Mouse (Mus musculus): ENCODE data around the gene Nob1. TPM values are rescaled to one million over a fixed set of nuclear protein-coding genes. Genes with fewer than 3 reads are reported as not detected.

Gene Nob1
- polyA plus RNA-seq, 1 experiment from 2014 or later = 84.8 TPM

DNA sequence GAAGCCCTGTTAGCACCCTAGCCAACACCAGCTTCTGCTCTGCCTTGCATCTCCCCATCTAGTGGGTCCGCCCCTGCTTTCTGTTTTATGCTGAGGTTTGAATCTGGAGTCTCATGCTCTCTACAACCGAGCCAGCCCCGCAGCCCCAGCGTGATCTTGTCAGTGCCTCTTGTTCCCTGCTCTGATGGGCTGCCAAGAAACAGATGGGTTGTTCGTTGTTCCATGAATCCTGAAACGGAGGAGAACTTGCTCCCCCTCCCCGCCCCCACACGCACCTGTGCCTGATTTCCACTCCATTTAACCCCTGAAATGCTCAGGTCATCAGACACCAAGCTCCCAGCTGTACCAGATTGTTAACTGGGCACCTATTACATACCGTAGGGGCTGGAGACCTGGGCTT, 25.4 kb downstream of the Nob1 start:
- H3K36me3 ChIP-seq = no peaks in the 10 kb centered on the region
- H3K9ac ChIP-seq = no peak overlapping the region
- H3K27ac ChIP-seq = no peak overlapping the region
- ATAC-seq (ENCODE audit: insufficient number of reproducible peaks, low FRiP score, low TSS enrichment, low read depth) = no peak
- no peaks in the 10 kb centered on the region for H3K9me3 ChIP-seq
- H3K27me3 ChIP-seq = no peaks in the 10 kb centered on the region
- peaks cover 56% of the 10 kb centered on the region for H3K4me1 ChIP-seq
- no peak overlapping the region for H3K4me2 ChIP-seq
- H3K4me3 ChIP-seq = no peak overlapping the region
- 14% methylated on average over 9 of the region's 9 CpGs for WGBS

DNA sequence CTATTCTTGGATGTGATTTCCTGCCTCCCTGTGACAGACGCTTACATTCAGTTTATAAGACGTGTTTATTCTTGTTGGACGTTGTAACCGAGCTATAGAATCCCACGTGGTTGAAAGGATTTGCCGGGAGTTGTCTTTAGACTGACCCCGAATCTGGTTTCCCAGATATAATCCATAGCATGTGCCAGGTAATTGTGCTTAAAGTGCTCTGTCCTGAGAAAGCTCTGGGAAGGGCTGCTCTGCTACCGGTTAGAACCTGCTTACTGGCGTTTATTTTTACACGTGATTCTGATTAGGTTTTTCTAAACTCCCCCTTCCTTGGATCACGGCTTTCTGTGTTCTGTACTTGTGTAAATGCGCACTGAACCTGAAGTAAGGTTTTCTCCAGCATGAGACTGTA, 27.2 kb downstream of the Nob1 start:
- no peak for ATAC-seq (ENCODE audit: insufficient number of reproducible peaks, low FRiP score, low TSS enrichment, low read depth)
- H3K4me1 ChIP-seq = peaks cover 46% of the 10 kb centered on the region
- no peak overlapping the region for H3K4me2 ChIP-seq
- H3K9ac ChIP-seq = no peak overlapping the region
- H3K9me3 ChIP-seq = no peaks in the 10 kb centered on the region
- H3K4me3 ChIP-seq = no peak overlapping the region
- 0 out of 2 replicates have a peak overlapping the region, but pooled peaks have one; percentile 38 for H3K27ac ChIP-seq
- H3K36me3 ChIP-seq = no peaks in the 10 kb centered on the region
- 12% methylated on average over 12 of the region's 12 CpGs for WGBS
- H3K27me3 ChIP-seq = no peaks in the 10 kb centered on the region

DNA sequence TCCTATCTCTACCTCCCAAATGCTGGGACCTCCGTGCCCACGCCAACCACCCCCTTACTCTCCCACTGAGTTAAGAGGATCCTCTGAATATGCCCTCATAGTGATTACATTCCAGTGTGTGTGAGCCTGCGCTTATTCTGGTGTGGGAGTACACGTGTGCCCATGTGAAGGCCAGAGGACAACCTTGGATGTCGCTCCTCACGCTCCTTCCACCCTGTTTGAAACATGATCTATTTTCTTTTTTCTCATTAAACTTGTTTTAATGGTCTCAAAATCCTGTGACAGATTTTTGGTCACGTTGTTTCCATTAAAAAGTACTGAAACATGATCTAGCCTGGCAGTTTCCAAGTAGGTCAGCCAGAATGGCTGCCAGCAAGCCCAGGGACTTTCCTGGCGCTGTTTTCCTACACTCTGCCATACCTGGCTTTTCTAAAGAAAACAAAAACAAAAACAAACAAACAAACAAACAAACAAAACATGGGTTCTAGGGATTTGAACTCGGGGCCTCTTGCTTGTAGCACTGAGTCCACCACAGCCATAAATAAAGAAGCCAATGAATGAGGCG, 28.7 kb downstream of the Nob1 start:
- WGBS = 46% methylated on average over 10 of the region's 10 CpGs
- Histone ChIP-seq H3K4me1 (peaks cover 31% of the 10 kb centered on the region), H3K4me2 (no peak overlapping the region), H3K9ac (no peak overlapping the region), H3K27ac (no peak overlapping the region), H3K4me3 (no peak overlapping the region), H3K27me3 (no peaks in the 10 kb centered on the region), H3K36me3 (no peaks in the 10 kb centered on the region), H3K9me3 (no peaks in the 10 kb centered on the region)
- ATAC-seq (ENCODE audit: insufficient number of reproducible peaks, low FRiP score, low TSS enrichment, low read depth) = 0 out of 2 replicates have a peak, but pooled peaks have one; percentile 24

DNA sequence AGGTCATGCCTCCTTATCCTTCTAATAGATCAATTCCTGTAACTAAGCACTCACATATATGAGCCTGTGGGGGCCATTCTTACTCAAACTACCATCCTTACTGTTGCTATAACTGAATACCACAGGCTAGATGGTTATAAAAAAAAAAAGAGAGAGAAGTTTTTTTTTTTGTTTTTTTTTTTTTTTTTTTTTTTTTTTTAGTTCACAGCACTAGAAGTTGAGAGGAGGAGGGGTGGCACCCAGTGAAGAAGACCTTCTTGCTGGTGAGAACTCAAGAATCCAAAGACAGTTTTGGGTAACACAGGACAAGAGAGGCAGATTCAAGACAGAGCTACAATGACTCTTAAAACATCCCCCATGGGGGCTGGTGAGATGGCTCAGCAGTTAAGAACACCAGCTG, 29.5 kb downstream of the Nob1 start:
- Histone ChIP-seq H3K9me3 (no peaks in the 10 kb centered on the region), H3K9ac (no peak overlapping the region), H3K4me1 (peaks cover 27% of the 10 kb centered on the region), H3K27me3 (no peaks in the 10 kb centered on the region), H3K27ac (no peak overlapping the region), H3K36me3 (no peaks in the 10 kb centered on the region), H3K4me3 (no peak overlapping the region), H3K4me2 (no peak overlapping the region)
- ATAC-seq (ENCODE audit: insufficient number of reproducible peaks, low FRiP score, low TSS enrichment, low read depth) = no peak

DNA sequence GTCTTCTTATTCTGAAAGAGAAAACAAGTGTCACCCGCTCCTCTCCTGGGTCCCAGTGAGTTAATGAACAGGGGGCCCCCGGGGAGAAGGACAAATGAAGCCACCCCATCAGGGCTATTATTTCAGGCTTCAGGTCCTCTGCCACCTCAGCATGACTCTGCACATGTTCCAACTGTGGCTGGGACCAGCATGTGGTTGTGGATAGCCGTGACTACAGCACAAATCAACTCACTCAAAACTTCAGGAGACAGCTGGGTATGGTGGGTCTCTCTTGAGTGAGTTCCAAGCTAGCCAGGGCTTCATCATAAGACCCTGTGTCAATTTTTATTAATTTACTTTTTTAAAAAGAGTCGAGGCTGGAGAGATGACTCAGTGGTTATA, 33.7 kb downstream of the Nob1 start:
- Histone ChIP-seq H3K9me3 (no peaks in the 10 kb centered on the region), H3K9ac (no peak overlapping the region), H3K27me3 (no peaks in the 10 kb centered on the region), H3K36me3 (no peaks in the 10 kb centered on the region), H3K4me1 (peaks cover 28% of the 10 kb centered on the region), H3K4me3 (no peak overlapping the region), H3K27ac (no peak overlapping the region), H3K4me2 (no peak overlapping the region)
- 71% methylated on average over 4 of the region's 4 CpGs for WGBS
- ATAC-seq (ENCODE audit: insufficient number of reproducible peaks, low FRiP score, low TSS enrichment, low read depth) = no peak

DNA sequence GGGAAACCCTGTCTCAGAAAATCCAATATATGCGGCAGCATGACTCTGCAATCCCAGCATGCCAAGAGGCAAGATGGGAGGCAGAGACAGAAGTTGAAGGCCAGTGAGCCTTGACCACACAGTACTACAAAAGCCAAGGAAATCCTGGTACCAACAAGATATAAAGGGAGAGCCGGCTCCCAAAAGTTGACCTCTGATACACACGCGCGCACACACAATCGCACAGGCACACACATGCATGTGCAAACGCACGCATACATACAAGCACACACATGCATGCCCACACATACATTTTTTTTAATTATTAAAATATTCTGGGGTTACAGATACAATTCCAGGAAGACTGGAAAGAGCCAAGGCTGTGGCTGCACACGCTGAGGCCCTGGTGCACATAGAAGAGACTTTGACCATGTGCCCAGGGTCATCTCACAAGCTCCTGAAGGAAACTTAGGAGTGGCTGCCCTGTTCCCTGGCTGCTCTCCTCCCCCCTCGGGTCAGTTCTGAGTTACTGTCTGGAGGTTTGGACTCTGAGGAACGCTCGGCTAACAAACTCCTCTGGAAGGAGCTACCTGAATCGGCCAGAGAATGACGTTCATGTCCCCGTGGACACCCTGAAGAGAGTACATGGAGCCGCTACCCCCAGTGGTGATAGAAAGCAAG, 34.2 kb downstream of the Nob1 start:
- Histone ChIP-seq H3K27me3 (no peaks in the 10 kb centered on the region), H3K27ac (no peak overlapping the region), H3K4me3 (no peak overlapping the region), H3K36me3 (no peaks in the 10 kb centered on the region), H3K9me3 (no peaks in the 10 kb centered on the region), H3K4me2 (no peak overlapping the region), H3K9ac (no peak overlapping the region), H3K4me1 (peaks cover 25% of the 10 kb centered on the region)
- ATAC-seq (ENCODE audit: insufficient number of reproducible peaks, low FRiP score, low TSS enrichment, low read depth) = no peak
- WGBS = 89% methylated on average over 16 of the region's 16 CpGs

DNA sequence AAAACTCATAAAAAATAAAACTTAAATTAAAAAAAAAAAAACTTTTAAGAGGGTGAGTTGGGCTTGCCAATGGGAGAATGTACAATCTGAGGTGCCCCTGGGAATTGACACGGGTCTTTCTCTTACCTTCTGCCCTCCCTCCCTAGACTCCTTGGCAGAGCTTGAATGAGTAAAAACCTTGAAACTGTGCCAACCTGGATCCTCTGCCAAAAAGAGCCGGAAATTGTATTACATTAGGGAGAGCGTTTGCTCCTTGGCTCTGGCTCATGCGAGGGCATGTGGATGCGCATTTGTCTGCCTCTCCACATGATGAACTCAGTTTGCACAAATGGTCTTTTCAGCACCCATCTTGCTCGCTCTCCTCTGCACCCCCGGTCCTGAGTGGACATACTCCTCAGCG, 35.3 kb downstream of the Nob1 start:
- H3K4me1 ChIP-seq = peaks cover 25% of the 10 kb centered on the region
- H3K36me3 ChIP-seq = no peaks in the 10 kb centered on the region
- no peak overlapping the region for H3K9ac ChIP-seq
- H3K27me3 ChIP-seq = no peaks in the 10 kb centered on the region
- H3K4me2 ChIP-seq = no peak overlapping the region
- no peak overlapping the region for H3K4me3 ChIP-seq
- no peaks in the 10 kb centered on the region for H3K9me3 ChIP-seq
- no peak for ATAC-seq (ENCODE audit: insufficient number of reproducible peaks, low FRiP score, low TSS enrichment, low read depth)
- 37% methylated on average over 8 of the region's 8 CpGs for WGBS
- H3K27ac ChIP-seq = 0 out of 2 replicates have a peak overlapping the region, but pooled peaks have one; percentile 38

DNA sequence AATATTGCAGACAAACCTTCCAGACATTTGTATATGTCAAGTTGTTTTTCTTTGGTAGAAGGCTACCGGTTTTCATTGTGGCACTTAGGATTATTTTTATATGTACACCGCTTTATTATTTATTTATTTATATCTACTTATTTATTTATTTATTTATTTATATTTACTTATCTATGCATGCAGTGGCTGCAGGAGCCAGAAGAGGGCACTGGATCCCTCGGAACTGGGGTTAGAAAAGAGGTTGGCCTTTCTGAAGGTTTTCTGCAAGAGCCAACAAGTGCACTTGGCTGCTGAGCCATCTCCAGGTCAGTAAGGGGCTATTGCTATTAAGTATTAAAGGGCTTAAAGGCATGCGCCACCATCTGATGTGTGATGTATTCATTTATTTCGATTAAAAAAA, 37.0 kb downstream of the Nob1 start:
- no peaks in the 10 kb centered on the region for H3K36me3 ChIP-seq
- no peak overlapping the region for H3K9ac ChIP-seq
- no peaks in the 10 kb centered on the region for H3K9me3 ChIP-seq
- no peak for ATAC-seq (ENCODE audit: insufficient number of reproducible peaks, low FRiP score, low TSS enrichment, low read depth)
- peak overlapping the region; percentile 61; the same call in 1 of the 2 replicates for H3K27ac ChIP-seq
- no peaks in the 10 kb centered on the region for H3K27me3 ChIP-seq
- H3K4me3 ChIP-seq = no peak overlapping the region
- no peak overlapping the region for H3K4me2 ChIP-seq
- H3K4me1 ChIP-seq = peaks cover 25% of the 10 kb centered on the region
- WGBS = 51% methylated on average over 5 of the region's 5 CpGs

DNA sequence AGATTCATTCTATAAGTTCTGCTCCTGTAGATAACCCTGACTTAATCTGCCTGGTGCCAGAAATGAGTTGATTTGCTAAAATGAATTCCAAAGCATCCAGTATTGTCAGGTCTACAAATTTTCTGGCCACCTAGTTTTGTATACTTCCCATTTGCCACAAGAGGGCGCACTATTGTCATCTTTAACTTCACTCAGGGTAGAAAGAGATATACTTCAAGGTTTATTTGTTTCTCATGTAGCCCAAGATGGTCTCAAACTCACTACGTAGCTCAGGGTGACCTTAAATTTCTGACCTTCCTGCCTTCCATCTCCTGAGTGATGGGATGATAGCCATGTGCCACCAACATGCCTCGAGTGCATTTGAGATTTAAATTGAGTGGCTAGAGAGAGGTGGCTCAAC, 38.2 kb downstream of the Nob1 start:
- Histone ChIP-seq H3K4me1 (peaks cover 25% of the 10 kb centered on the region), H3K27me3 (no peaks in the 10 kb centered on the region), H3K9ac (no peak overlapping the region), H3K9me3 (no peaks in the 10 kb centered on the region), H3K27ac (no peak overlapping the region), H3K4me2 (no peak overlapping the region), H3K4me3 (no peak overlapping the region), H3K36me3 (no peaks in the 10 kb centered on the region)
- ATAC-seq (ENCODE audit: insufficient number of reproducible peaks, low FRiP score, low TSS enrichment, low read depth) = no peak
- 29% methylated on average over 3 of the region's 3 CpGs for WGBS

DNA sequence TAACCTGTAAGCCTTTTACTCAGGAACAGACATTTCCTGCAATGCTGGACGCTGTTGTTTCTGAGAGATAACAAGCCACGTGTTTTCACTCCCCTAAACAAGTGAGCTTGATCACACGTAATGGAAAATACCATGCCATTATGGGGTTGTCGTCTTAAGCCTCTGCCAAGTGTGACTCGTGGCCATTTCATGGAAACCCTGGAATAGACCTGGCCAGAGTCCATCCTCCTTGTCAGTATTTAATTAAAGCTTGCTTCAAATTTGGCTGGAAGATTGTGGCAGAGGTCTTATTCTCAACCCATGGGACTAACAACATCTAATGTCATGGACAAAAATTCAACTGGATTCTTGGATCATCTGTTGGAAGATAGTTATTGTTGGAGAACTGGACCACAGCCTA, 38.7 kb downstream of the Nob1 start:
- ATAC-seq (ENCODE audit: insufficient number of reproducible peaks, low FRiP score, low TSS enrichment, low read depth) = no peak
- Histone ChIP-seq H3K27me3 (no peaks in the 10 kb centered on the region), H3K9ac (no peak overlapping the region), H3K4me1 (peaks cover 25% of the 10 kb centered on the region), H3K4me2 (no peak overlapping the region), H3K27ac (no peak overlapping the region), H3K9me3 (no peaks in the 10 kb centered on the region), H3K4me3 (no peak overlapping the region), H3K36me3 (0 out of 2 replicates have a peak, but pooled peaks cover under 1% of the 10 kb centered on the region)
- 32% methylated on average over 5 of the region's 5 CpGs for WGBS

DNA sequence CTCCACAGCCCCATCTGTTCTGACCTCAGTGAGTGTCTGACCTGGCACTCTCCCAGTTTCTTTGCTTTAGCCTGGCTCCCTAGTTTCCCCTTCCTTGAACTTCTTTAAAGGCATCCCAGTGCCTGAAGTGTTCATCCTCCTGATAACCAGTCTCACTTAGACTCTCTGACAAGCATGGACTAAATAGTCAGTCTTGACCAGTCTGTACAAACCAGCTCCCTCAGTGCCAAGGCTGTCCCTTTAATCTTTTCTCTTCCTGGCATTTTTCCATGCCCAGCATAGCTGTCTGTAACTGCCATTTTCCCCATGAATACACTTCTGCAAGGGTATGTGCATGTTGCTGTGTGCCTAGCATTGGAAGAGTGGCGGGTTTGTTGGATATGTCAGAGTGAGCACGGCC, 39.8 kb downstream of the Nob1 start:
- H3K4me2 ChIP-seq = no peak overlapping the region
- H3K9me3 ChIP-seq = no peaks in the 10 kb centered on the region
- no peaks in the 10 kb centered on the region for H3K27me3 ChIP-seq
- peaks cover 12% of the 10 kb centered on the region for H3K36me3 ChIP-seq
- H3K4me1 ChIP-seq = peaks cover 25% of the 10 kb centered on the region
- no peak overlapping the region for H3K4me3 ChIP-seq
- no peak overlapping the region for H3K9ac ChIP-seq
- WGBS = 82% methylated on average over 2 of the region's 2 CpGs
- H3K27ac ChIP-seq = no peak overlapping the region
- no peak for ATAC-seq (ENCODE audit: insufficient number of reproducible peaks, low FRiP score, low TSS enrichment, low read depth)

DNA sequence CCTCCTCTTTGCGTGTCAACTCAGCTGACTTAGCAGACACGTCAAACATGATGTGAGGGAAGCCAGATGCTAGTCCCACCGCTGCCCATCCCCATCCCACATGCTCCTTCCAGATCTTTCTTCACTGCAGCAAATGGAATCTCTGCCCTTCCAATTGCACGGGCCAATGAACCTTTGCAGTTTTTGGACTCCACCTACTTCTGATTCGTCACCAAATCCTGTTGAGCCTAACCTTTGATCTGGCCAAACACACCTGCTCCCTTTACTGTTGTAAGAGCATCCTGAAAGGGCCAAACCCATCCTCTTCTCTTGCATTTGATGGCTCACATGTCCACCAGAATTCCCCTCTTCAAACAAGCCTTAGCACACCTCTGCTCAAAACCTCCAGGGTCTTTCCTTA, 40.2 kb downstream of the Nob1 start:
- H3K9ac ChIP-seq = no peak overlapping the region
- no peak overlapping the region for H3K4me2 ChIP-seq
- peaks cover 14% of the 10 kb centered on the region for H3K36me3 ChIP-seq
- peaks cover 21% of the 10 kb centered on the region for H3K4me1 ChIP-seq
- no peak overlapping the region for H3K4me3 ChIP-seq
- ATAC-seq (ENCODE audit: insufficient number of reproducible peaks, low FRiP score, low TSS enrichment, low read depth) = no peak
- no peaks in the 10 kb centered on the region for H3K9me3 ChIP-seq
- 49% methylated on average over 5 of the region's 5 CpGs for WGBS
- no peaks in the 10 kb centered on the region for H3K27me3 ChIP-seq
- H3K27ac ChIP-seq = no peak overlapping the region

Measured in limb, embryonic 15.5 days (tissue).